Mouse (Mus musculus) stomach, postnatal 0 days (tissue): ENCODE measurements around the gene Duoxa1.
A peak's percentile ranks its signal among the peaks of the same experiment; 100 is the strongest.

ENCODE experiments used
- CTCF ChIP-seq: IDR thresholded peaks from 2 replicates; pipeline ENCODE4 v1.5.1; 2016; ENCODE audit warnings: antibody characterized with exemption, low read depth, mild to moderate bottlenecking, moderate library complexity
- EP300 ChIP-seq: optimal IDR thresholded peaks from 2 replicates; pipeline ENCODE3; 2016; ENCODE audit warnings: antibody characterized with exemption

DNA sequence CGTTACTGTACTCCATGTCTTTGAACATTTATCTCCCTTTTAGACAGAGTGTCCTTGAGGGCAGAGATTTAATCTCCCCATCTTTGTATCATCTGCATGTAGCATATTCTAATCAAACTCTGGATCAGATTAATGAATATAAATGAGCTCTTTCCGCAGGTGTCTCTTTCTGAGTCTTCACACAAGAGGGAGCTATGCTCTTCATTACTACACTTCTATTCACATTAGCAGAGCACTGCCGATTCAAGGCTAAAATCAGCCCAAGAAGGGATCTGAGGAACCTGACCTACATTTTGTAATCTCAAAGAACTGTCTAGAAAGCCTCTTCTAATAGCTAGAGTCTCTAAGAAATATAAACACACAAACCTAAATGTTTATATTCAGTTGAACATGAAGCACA is 3.9 kb downstream of the Duoxa1 start:
- no peak for TF ChIP-seq EP300
- peak; percentile 57 for TF ChIP-seq CTCF
